Mouse (Mus musculus) forebrain, embryonic 14.5 days (tissue): ENCODE data around the gene Ctbp2. TPM values are rescaled to one million over a fixed set of nuclear protein-coding genes. Genes with fewer than 3 reads are reported as not detected.

ENCODE experiments used
- ATAC-seq: fragments of 200-750 bp; cut with Nextera tagmentation; 2 replicates; pipeline ENCODE4 v1.8.0; 2017; ENCODE audit warnings: mild to moderate bottlenecking, moderate library complexity
- DNase-seq: peaks from one replicate; pipeline ENCODE4 v3.0.0-alpha.2; 2015; ENCODE audit warnings: low spot score
- H3K27ac ChIP-seq: fragments of 300-500 bp; sonication (generic); 2 replicates; pipeline ENCODE4 v1.5.1; 2014; ENCODE audit warnings: low read depth, mild to moderate bottlenecking, control low read depth, low read length, moderate library complexity
- H3K27me3 ChIP-seq: fragments of 300-500 bp; sonication (generic); replicated peaks from 2 replicates; pipeline ENCODE4 v1.6.1; 2014; ENCODE audit warnings: low read length, control low read depth, mixed read lengths; ENCODE audit not compliant: control insufficient read depth, insufficient read depth
- H3K36me3 ChIP-seq: fragments of 300-500 bp; sonication (generic); 2 replicates; pipeline ENCODE4 v1.6.1; 2014; ENCODE audit warnings: low read length, control low read depth; ENCODE audit not compliant: control insufficient read depth, insufficient read depth
- H3K4me1 ChIP-seq: fragments of 300-500 bp; sonication (generic); 2 replicates; pipeline ENCODE4 v1.6.1; 2014; ENCODE audit warnings: antibody characterized with exemption, low read length, control low read depth; ENCODE audit not compliant: control insufficient read depth, insufficient read depth
- H3K4me2 ChIP-seq: fragments of 300-500 bp; sonication (generic); 2 replicates; pipeline ENCODE4 v1.6.1; 2014; ENCODE audit warnings: mild to moderate bottlenecking, control low read depth, low read length
- H3K4me3 ChIP-seq: fragments of 300-500 bp; sonication (generic); 2 replicates; pipeline ENCODE4 v1.5.1; 2014; ENCODE audit warnings: low read depth, low read length, control low read depth
- H3K9ac ChIP-seq: fragments of 300-500 bp; sonication (generic); 2 replicates; pipeline ENCODE4 v1.6.1; 2014; ENCODE audit warnings: mild to moderate bottlenecking, low read length, control low read depth, moderate library complexity
- H3K9me3 ChIP-seq: fragments of 300-500 bp; sonication (generic); replicated peaks from 2 replicates; pipeline ENCODE4 v1.6.1; 2016; ENCODE audit warnings: low read length, control low read depth, mixed read lengths; ENCODE audit not compliant: control insufficient read depth
- WGBS: fragments of 180-500 bp; shearing (Covaris S2); extraction: QIAGEN DNeasy Blood & Tissue Kit; methylation state at CpG from one replicate; pipeline ENCODE4 v1.1.7; 2014; 5-methylcytosine and 5-hydroxymethylcytosine counted together
- polyA plus RNA-seq: library from polyadenylated mRNA; unstranded; fragments of >200 nt; fragmentation: Nextera tagmentation; extraction: Ambion mirVana; gene quantifications from 2 replicates; pipeline ENCODE4 v1.2.1, GENCODE M21; 2014

The Ctbp2 gene
- polyA plus RNA-seq, 1 experiment from 2014 or later, result 92.1 TPM

- Histone ChIP-seq H3K4me3 (peak overlapping the region; percentile 88), H3K9me3 (no peaks in the 10 kb centered on the region), H3K4me2 (peak overlapping the region; percentile 70), H3K27ac (peak overlapping the region; percentile 98), H3K9ac (peak overlapping the region; percentile 97), H3K4me1 (peaks cover 14% of the 10 kb centered on the region), H3K36me3 (no peaks in the 10 kb centered on the region), H3K27me3 (0 out of 2 replicates have a peak, but pooled peaks cover 5% of the 10 kb centered on the region)
- ATAC-seq (peak; percentile 15), DNase-seq (peak; percentile 60)
- under 1% methylated on average over 66 of the region's 102 CpGs for WGBS
Observed at GRCm38 (mm10) chr7:133122379-133123243, 1.5 kb downstream of the Ctbp2 start.

GRCm38 (mm10) chr7:133121661-133122378 is 2.3 kb downstream of the Ctbp2 start:
- peaks cover 21% of the 10 kb centered on the region for H3K4me1 ChIP-seq
- peak overlapping the region; percentile 98 for H3K27ac ChIP-seq
- under 1% methylated on average over 57 of the region's 94 CpGs for whole genome bisulfite sequencing
- H3K4me2 ChIP-seq, result peak overlapping the region; percentile 70
- H3K27me3 ChIP-seq, result 0 out of 2 replicates have a peak, but pooled peaks cover 5% of the 10 kb centered on the region
- peak overlapping the region; percentile 97 for H3K9ac ChIP-seq
- peak; percentile 42 for ATAC-seq
- H3K4me3 ChIP-seq, result peak overlapping the region; percentile 88
- no peaks in the 10 kb centered on the region for H3K9me3 ChIP-seq
- DNase-seq, result peak; percentile 67
- H3K36me3 ChIP-seq, result no peaks in the 10 kb centered on the region

DNA sequence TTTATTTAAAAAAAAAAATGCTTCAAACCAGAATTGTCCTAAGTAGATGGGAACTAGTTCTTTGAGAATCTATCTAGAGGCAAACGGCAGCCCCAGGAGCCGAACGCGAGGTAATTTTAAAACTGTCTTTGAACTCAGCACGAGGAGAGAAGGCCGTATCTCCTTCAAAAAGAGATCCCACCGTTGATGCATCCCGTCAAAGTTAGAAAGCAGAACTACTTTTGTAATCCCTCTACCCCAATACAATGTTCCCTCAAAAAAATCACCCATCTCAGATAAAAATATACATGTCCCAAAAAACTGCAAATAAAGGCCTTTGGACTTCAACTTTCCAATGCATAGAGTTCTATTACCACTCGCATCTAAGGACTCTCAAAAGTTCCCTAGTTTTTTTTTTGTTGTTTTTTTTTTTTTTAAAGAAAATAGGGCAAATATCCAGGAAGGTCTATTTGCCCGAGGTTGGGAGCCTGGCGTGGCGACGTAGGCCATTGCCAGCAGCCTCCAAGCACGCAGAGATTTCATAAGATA is 3.0 kb downstream of the Ctbp2 start:
- Histone ChIP-seq H3K4me1 (peaks cover 26% of the 10 kb centered on the region), H3K27ac (peak overlapping the region; percentile 98), H3K9me3 (no peaks in the 10 kb centered on the region), H3K36me3 (no peaks in the 10 kb centered on the region), H3K4me3 (peak overlapping the region; percentile 88), H3K4me2 (peak overlapping the region; percentile 70), H3K9ac (peak overlapping the region; percentile 97), H3K27me3 (no peaks in the 10 kb centered on the region)
- WGBS, result under 1% methylated on average over 14 of the region's 14 CpGs
- ATAC-seq, result no peak
- DNase-seq, result no peak

- Histone ChIP-seq H3K9me3 (no peaks in the 10 kb centered on the region), H3K4me1 (peaks cover 34% of the 10 kb centered on the region), H3K27me3 (no peaks in the 10 kb centered on the region), H3K27ac (no peak overlapping the region), H3K9ac (peak overlapping the region; percentile 42), H3K4me3 (peak overlapping the region; percentile 88), H3K4me2 (peak overlapping the region; percentile 70), H3K36me3 (no peaks in the 10 kb centered on the region)
- DNase-seq, result peak; percentile 41
- no peak for ATAC-seq
- under 1% methylated on average over 15 of the region's 15 CpGs for WGBS
Observed at GRCm38 (mm10) chr7:133120221-133120751, 3.9 kb downstream of the Ctbp2 start.

DNA sequence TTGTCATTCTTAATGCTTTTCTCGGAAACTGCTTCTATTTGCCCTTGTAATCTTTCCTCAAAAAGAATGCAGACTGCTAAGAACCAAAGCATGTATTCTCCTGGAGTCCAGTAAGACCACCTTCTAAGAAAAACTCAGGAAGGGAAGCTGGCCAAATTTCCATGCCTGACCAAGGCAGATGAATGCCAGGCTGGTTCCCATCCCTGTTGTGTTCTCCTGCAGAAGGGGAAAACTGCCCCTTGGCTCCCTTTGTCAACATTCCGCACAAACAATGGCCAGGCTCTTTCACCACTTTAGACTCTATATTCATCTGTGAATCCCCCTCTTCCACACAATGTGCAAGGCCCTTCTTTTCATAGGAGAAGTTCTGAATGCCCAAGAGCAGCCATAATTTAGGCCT is 6.3 kb downstream of the Ctbp2 start:
- Histone ChIP-seq H3K4me3 (no peak overlapping the region), H3K27ac (no peak overlapping the region), H3K4me2 (no peak overlapping the region), H3K36me3 (no peaks in the 10 kb centered on the region), H3K9me3 (no peaks in the 10 kb centered on the region), H3K27me3 (no peaks in the 10 kb centered on the region), H3K9ac (no peak overlapping the region), H3K4me1 (peaks cover 46% of the 10 kb centered on the region)
- 11% methylated on average over 2 of the region's 2 CpGs for WGBS
- no peak for ATAC-seq
- peak; percentile 42 for DNase-seq

DNA sequence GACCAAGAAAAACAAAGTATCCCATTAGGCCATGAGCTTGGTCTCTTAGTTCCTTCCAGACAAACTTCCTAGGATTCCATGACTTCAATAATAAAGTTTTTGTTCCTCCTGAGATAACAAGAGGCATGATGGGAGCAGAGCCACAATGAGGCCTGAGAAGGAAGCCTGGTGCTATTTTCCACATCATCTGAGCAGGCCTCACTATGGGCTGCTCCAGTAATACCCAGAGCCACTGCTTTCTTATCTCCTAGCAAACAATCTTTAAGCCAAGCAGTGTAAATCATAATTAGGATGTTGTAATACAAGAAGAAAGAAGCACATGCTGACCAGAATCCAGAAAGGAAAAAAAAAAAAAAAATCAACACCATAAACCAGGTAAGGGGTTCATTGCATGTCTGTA is 7.6 kb downstream of the Ctbp2 start:
- H3K27me3 ChIP-seq, result no peaks in the 10 kb centered on the region
- DNase-seq, result no peak
- H3K27ac ChIP-seq, result no peak overlapping the region
- peaks cover 54% of the 10 kb centered on the region for H3K4me1 ChIP-seq
- no peaks in the 10 kb centered on the region for H3K36me3 ChIP-seq
- no peak overlapping the region for H3K9ac ChIP-seq
- no peak overlapping the region for H3K4me3 ChIP-seq
- no peak overlapping the region for H3K4me2 ChIP-seq
- no peaks in the 10 kb centered on the region for H3K9me3 ChIP-seq
- ATAC-seq, result no peak

DNA sequence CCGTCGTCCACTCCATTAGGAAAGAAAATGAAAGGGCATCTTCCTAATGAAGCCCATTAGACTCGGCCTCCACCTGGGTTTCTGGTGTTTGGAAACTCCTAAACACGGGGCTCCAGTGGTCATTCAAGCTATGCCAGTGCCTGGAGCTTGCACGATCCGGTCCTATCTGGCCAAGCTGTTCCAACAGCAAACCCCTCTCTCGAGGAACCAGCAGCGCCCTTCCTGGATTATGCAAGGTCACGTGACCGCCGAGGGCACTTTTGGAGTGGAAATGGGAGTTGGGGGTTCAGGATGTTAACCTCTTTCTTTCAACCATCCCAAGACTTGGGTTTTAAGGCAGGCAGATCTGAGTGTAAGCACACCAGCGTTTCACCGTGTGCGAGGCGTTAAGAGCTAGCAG is 8.3 kb downstream of the Ctbp2 start:
- no peaks in the 10 kb centered on the region for H3K36me3 ChIP-seq
- H3K4me3 ChIP-seq, result no peak overlapping the region; the same call in 1 of the 2 replicates
- no peaks in the 10 kb centered on the region for H3K27me3 ChIP-seq
- DNase-seq (peak; percentile 35), ATAC-seq (no peak)
- peaks cover 54% of the 10 kb centered on the region for H3K4me1 ChIP-seq
- no peak overlapping the region for H3K27ac ChIP-seq
- WGBS, result 20% methylated on average over 15 of the region's 15 CpGs
- H3K9me3 ChIP-seq, result no peaks in the 10 kb centered on the region
- peak overlapping the region; percentile 28; the same call in 1 of the 2 replicates for H3K4me2 ChIP-seq
- peak overlapping the region; percentile 22 for H3K9ac ChIP-seq

DNA sequence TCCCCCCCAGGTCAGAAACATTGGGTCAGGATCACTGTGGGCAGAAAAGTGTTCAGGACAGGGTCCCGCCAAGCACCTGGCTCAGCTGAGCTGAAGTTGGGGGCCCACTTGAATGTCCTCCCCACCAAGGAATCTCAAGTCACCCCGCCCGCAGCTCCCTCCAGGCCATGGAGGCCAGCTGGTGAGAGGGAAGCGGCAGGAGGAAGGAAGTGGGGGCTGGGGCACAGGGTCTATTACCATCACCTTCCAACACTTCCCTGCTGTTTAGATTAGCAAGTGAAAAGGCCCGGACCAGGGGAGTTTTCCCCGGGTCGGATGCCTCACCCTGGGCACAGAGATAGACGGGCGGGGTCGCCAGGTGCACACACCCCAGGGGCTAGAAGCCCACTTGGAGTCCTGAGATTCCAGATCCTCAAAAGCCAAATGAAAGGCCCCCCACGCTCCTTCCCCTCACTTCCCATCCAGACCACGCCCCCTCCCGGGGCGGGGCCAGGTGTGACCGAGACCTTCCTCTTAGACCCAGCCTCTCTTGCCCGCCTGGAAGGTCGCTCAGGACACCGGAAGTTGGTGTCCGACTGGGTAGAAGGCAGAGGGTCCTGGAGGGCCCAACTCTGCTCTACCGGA is 9.2 kb downstream of the Ctbp2 start:
- Histone ChIP-seq H3K9me3 (no peaks in the 10 kb centered on the region), H3K9ac (no peak overlapping the region), H3K27ac (no peak overlapping the region), H3K36me3 (no peaks in the 10 kb centered on the region), H3K27me3 (no peaks in the 10 kb centered on the region), H3K4me3 (no peak overlapping the region), H3K4me2 (peak overlapping the region; percentile 28), H3K4me1 (peaks cover 47% of the 10 kb centered on the region)
- DNase-seq, result no peak
- ATAC-seq, result no peak
- 22% methylated on average over 20 of the region's 20 CpGs for WGBS
